Mouse (Mus musculus) thymus, postnatal 0 days (tissue): ENCODE data around the gene Josd2. TPM values are rescaled to one million over a fixed set of nuclear protein-coding genes. Genes with fewer than 3 reads are reported as not detected.

Experiments used
- DNase-seq: peaks from one replicate; pipeline ENCODE4 v3.0.0-alpha.2; 2015; ENCODE audit warnings: low spot score
- polyA plus RNA-seq: library from polyadenylated mRNA; unstranded; fragments of >200 nt; fragmentation: Nextera tagmentation; extraction: Ambion mirVana; gene quantifications from 2 replicates; pipeline ENCODE4 v1.2.1, GENCODE M21; 2015

The Josd2 gene
- 30.6 and 37.4 TPM in 2 replicates for polyA plus RNA-seq

- DNase-seq = peak; percentile 95
Measured at GRCm38 (mm10) chr7:44467811-44468411, at the start of gene Josd2. TSS of gene Josd2 (plus strand) at chr7:44467980.

DNA sequence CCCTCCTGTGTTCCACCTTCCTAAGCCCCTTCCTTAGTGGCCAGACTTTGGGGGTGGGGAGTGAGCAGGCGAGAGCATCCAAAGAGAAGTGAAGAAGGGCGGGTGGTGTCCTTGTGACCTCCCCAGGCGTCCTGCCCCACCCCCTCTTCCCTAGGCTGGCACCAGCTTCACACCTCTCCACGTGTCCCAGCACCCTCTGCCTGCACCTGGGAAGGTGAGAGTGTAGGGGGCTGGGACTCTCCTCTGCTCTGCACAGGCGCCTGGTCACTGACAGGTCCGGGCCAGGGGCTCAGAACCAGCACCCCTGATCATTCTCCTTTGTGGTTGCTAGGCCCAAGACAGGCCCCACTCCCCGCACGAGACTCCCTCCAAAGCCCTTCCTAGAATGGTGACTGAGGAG, 40.1 kb upstream of the Josd2 start:
- no peak for DNase-seq

- no peak for DNase-seq
Measured at GRCm38 (mm10) chr7:44428171-44428950, 39.4 kb upstream of the Josd2 start.

DNA sequence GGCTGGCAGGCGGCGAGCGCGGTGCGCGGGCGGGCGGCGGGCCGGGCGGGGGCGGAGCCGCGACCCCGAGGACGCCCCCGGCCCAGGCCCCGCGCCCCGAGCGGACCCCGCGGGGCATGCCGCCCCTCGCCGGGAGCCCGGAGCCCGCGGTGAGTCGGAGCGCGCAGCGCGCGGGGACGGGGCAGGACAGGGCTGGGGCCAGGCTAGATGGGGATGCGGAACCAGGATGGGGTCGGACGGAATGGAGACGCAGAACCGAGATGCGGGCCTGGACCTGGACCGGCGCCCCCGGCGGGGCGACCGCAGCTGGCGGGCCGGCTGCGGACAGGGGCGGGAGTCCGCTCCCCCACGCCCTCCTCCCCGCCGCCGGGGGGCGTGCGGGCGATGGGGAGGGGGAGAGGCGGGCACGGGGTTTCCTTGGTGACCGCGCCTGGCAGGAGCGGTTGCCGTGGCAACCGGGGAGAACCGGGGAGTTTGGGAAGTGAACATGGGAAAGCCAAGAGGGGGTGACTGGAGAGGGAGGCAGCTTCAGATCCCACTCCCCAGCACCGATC, 38.7 kb upstream of the Josd2 start, which contains the start of gene Lrrc4b:
Gene Lrrc4b (plus strand): TSS at position 51 of the 554 bp plus-strand sequence.
- no peak for DNase-seq

GRCm38 (mm10) chr7:44429534-44430488, 38.0 kb upstream of the Josd2 start:
- DNase-seq = no peak

DNA sequence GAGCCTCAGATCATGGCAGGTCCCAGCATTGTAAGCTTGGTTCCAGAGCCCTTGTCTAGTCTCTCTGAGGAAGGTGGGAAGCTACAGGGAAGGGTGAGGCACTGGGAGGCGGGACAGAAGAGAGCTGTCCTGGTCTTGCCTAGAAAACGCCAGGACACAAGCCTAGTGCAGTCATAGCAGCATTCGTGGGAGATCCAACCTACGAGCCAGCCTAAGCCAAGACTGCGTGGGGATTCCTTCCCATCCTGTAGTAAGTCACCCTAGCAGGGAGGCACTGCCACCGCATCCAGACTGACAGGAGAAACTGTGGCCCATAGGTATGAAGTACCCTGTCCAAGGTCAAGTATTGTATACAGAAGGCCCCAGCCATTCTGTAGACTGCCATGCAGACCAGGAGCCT, 35.2 kb upstream of the Josd2 start:
- no peak for DNase-seq

DNA sequence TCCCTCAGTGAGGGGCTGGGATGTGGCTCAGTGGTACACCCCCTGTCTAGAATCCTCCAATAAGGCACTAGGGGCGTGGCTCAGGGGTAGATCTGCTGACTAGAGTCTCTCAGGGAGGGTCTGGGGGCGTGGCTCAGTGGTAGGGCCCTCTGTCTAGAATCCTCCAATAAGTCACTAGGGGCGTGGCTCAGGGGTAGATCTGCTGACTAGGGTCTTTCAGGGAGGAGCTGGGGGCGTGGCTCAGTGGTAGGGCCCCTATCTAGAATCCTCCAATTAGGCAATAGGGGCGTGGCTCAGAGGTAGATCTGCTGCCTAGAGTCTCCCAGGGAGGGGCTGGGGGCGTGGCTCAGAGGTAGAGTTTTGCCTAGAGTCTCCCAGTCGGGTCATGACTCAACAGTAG, 34.4 kb upstream of the Josd2 start:
- peak; percentile 50 for DNase-seq

DNA sequence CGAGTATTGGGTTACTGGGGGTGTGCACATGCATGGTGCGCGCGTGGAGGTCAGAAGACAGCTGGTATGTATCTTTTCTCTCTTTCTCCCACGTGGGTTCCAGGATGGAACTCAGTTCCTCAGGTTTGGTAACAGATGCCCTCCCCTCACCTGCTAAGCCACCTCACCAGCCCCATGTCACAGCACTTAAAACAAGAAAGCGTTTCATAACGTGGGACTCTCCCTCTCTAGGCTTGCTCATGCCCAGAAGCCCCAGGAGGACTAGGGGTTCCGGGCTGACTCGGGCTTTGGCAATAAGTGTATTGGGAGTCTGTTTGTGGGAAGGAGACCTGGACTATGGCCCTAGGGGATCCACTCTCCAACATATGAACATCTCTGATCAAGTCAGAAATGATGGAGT, 33.7 kb upstream of the Josd2 start:
- DNase-seq = no peak

GRCm38 (mm10) chr7:44435796-44436195, 32.0 kb upstream of the Josd2 start:
- DNase-seq = no peak

GRCm38 (mm10) chr7:44436267-44436666, 31.5 kb upstream of the Josd2 start:
- DNase-seq = no peak

- no peak for DNase-seq
Measured at GRCm38 (mm10) chr7:44437188-44437587, 30.6 kb upstream of the Josd2 start.

DNA sequence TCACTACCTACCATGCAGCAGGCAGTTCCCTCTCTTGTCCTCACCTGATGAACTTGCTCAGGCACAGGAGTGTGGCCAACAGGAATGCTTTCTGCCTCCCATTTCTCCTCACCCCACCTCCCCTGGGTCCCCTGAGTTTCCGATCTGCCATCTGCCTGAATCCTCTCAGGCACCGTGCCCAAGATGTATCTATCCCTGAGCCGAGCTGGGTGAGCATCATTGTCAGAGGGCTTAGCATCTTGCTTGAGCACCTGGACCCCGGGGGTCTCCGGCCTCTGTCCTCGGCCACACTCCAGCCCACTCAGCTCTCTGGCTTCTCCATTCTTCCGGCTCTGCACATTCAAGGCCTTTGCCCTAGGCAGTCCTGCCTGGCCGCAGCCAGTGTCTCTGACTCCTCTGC, 29.8 kb upstream of the Josd2 start:
- DNase-seq = no peak

- no peak for DNase-seq
Measured at GRCm38 (mm10) chr7:44439696-44440095, 28.1 kb upstream of the Josd2 start.

GRCm38 (mm10) chr7:44440479-44440878, 27.3 kb upstream of the Josd2 start:
- DNase-seq = no peak

DNA sequence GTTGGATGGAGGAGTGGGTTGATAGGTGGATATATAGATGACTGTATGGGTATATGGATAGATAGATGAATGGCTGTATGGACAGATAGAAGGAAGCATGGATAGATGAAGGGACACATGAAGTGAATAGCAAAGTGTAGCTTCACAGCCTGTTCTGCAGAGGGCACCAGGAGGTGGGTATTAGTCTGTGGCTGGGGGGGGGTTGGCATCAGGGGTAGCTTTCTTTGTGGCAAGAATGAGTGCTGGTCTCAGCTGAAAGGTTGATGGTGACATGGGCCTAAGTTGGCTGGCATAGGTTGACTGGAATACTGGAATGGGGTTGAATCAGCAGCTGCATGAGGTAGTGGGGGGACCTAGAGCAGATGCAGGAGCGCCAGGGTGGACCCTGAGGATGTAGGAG, 26.6 kb upstream of the Josd2 start:
- DNase-seq = no peak

GRCm38 (mm10) chr7:44441648-44442109, 26.1 kb upstream of the Josd2 start:
- no peak for DNase-seq

DNA sequence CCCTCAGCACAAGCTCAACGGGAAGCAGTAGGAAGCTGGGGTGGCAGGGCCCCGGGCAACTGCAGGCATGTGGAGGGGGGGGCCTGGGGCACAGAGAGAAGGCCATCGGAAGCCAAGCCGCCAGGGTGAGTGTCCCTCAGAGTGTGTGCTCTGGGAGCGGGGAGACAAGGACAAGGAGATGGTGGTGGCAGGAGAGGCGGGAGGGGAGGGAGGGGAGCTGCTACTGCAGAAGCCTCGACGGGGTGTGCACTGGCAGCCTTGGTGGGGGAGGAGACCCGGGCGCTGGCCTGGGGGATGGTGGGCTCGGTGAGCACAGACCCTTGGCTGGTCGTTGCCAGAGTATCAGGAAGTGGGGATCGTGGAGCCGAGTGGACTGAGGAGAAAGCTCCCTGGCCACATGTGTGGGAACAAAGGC, 25.4 kb upstream of the Josd2 start:
- DNase-seq = no peak

DNA sequence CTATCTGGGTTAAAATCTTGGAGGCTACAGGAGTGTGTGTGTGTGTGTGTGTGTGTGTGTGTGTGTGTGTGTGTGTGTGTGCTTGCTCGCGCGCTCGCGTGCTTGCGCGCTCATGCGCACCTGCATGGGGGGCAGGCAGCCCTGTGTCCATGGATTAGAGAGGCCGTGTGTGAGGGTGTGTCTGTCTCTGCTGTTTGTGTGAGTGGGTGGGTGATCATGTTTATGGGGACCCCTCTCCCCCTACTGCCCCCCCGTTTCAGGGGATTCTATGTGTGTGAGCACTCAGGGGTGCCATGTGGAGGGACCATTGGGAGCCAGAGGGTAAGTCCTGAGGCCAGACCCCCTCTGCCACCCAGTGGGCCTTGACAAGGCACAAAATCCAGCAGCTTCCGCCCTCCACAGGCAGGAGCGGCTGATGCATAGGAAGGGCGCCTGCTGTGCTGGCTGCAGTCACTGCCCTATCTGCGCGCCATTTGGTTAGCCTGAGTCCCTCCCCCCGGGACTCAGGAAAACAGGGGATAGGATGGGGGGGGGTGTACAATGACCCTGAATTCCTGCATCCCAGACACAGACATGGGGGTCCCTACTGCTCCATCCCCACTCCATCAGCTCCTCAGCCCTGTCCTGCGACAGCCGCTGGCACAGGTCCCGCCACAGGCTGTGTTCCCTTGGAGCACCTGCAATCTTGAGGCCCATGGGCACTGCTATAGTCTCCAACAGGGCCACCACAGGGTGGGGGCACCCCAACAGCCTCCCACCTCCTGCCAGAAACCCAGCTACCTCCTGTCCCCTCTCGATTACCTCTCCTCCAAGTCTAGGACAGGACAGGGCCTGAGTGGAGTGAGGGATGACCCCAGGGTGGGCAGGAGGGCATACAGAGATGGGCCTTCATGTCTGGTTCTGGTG, 24.3 kb upstream of the Josd2 start:
- DNase-seq = no peak

DNA sequence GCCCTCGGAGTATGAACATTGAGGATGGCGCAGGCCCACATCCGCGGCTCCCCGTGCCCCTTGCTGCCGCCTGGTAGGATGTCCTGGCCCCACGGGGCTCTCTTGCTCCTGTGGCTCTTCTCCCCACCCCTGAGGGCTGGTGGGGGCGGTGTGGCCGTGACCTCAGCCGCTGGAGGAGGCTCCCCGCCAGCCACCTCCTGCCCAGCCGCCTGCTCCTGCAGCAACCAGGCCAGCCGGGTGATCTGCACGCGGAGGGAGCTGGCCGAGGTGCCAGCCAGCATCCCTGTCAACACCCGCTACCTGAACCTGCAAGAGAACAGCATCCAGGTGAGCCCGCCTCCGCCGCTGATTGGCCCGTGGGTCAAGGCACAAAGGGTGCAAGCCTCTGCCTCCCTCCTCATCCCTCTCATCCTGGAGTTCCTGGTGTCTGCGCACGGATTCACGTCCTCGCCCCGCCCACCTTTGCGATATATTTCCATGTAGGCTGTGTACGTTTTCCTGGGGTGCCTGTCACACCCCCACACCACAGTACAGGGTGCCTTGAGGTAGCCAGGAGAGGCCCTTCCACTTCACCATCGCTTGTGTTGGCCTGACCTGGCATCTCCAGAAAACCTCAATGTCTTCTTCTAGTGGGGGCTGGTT, 22.8 kb upstream of the Josd2 start:
- DNase-seq = no peak

DNA sequence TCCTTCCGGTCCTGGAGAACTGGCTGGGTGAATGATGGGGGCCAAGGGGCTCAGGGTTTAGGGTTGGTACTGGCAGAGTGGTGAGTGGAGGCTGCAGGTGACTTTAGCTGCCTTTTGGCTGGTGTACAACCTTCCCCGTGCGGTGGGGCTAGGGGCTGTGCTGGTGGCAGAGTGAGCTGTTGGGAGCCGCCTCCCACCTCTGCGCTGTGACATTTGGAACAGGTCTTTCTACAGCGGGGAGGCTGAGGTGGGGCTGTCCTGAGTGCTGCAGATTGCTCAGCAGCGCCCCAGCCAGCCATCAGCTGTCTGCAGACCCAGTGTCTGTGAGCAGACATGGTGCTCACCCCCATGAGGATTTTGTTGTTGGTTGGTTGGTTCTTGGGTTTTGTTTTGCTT, 22.3 kb upstream of the Josd2 start:
- DNase-seq = no peak
